8 mouse cellular contexts compared by ENCODE assay signal in the genomic region with DNA sequence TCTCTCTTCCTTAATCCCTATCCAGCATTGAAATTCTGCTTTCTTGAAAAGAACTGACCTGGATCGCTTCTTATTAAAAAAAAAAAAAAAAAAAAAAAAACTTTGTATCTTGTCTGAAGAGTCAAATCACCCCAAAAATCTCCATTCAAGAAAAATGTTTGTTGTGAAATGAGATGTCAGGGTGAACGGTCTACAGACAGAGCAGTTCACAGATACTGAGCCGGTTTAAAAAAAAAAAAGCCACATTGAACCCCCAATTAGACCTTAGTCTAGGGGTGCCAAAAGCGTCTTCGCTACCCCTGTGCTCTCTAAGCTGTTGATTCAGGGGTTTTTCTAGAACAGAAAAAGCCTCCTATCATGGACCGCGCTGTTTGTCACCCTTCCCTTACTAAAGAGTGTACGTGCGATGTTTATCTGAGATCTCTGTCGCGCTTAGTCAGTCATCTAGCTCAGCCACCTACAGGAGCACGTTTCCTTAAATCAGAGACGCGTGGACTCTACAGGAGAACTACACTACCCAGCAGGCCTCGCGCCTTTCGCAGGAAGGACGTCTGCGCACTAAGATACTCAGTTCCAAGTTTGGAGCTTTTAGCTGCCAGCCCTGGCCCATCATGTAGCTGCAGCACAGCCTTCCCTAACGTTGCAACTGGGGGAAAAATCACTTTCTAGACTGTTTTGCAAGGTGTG. TPM values are rescaled to one million over a fixed set of nuclear protein-coding genes. Genes with fewer than 3 reads are reported as not detected.
DNase-seq lines count a peak whose midpoint lies in the region; ATAC-seq lines count a peak whose summit lies in the region.

A gene (plus strand): TSS at position 570 of the 687 bp plus-strand sequence.

- peak; percentile 64 to 65 for DNase-seq in adrenal gland, adult 18-20 months (ENCODE audit: low spot score in 2 of 2)
- DNase-seq in embryo, embryonic 10.5 days (ENCODE audit: low spot score): peak; percentile 94
- DNase-seq in gastrocnemius, postnatal 10 days: peak; percentile 73
- DNase-seq in hindlimb bud, embryonic 11.5 days (ENCODE audit: extremely low spot score, low read depth, low spot score): peak; percentile 67
- peak; percentile 71 to 88 for DNase-seq in left cerebral cortex, adult 8-10 months (ENCODE audit: low spot score in 2 of 2)
- peak; percentile 94 for DNase-seq in right cerebral cortex, adult 18-20 months
- peak; percentile 85 for DNase-seq in urinary bladder, postnatal 14 days (ENCODE audit: low spot score)

- peak; percentile 93 for ATAC-seq in megakaryocyte, adult 5-6 weeks (ENCODE audit: poor library complexity, severe bottlenecking)

RNA-seq across cellular contexts. Expression of the gene that starts here (rescaled TPM):
- total RNA-seq in adrenal gland, adult 18-20 months (2021): 1 to 10 TPM; 2.1 to 3.5 TPM
- total RNA-seq in gastrocnemius, postnatal 10 days (2021): 10 to 100 TPM; 25.2 to 31.6 TPM
- total RNA-seq in left cerebral cortex, adult 8-10 months (2022): 10 to 100 TPM; 21.9 to 23.5 (median 22.6) TPM
- total RNA-seq in megakaryocyte, adult 5-6 weeks (2015): 10.3 and 12.6 TPM in 2 replicates
- total RNA-seq in megakaryocyte, adult 5-6 weeks (2017): 14.8 and 16.0 TPM in 2 replicates

Comparison
In these comparisons a context has a peak if more than half of its experiments do, and no peak if none do; other contexts are left out.
1. Peak in every context shown above with its lines: DNase-seq and ATAC-seq.